Mouse (Mus musculus) G1E (cell line): Measurements from ENCODE around the gene Dlk1. TPM values are rescaled to one million over a fixed set of nuclear protein-coding genes. Genes with fewer than 3 reads are reported as not detected.
A peak's percentile ranks its signal among the peaks of the same experiment; 100 is the strongest.
"Not testable (repeated sequence)": the region's sequence is repeated elsewhere in the genome, so short reads cannot be mapped to it uniquely, and the experiment has no call there.

Experiments used
- ATAC-seq: 2 replicates; pipeline ENCODE4 v1.8.0; 2016; ENCODE audit warnings: mild to moderate bottlenecking; ENCODE audit not compliant: insufficient number of reproducible peaks, poor library complexity, low FRiP score, severe bottlenecking; ENCODE audit errors: extremely low read depth
- DNase-seq: peaks from one replicate; pipeline ENCODE4 v3.0.0; 2012; ENCODE audit warnings: low spot score
- H3K27me3 ChIP-seq: 2 replicates; pipeline ENCODE4 v1.6.1; 2012; ENCODE audit warnings: mild to moderate bottlenecking, low read length, inconsistent platforms; ENCODE audit not compliant: insufficient read depth
- H3K36me3 ChIP-seq: replicated peaks from 2 replicates; pipeline ENCODE3; 2012; ENCODE audit warnings: mild to moderate bottlenecking, inconsistent platforms
- H3K4me1 ChIP-seq: 2 replicates; pipeline ENCODE4 v1.6.1; 2012; ENCODE audit warnings: low read depth, low read length, inconsistent platforms, mixed read lengths; ENCODE audit not compliant: insufficient read depth
- H3K4me3 ChIP-seq: 2 replicates; pipeline ENCODE4 v1.5.1; 2012; ENCODE audit warnings: low read depth, mild to moderate bottlenecking, inconsistent platforms, low read length, moderate library complexity, mixed read lengths
- H3K9me3 ChIP-seq: replicated peaks from 2 replicates; pipeline ENCODE4 v1.6.1; 2012; ENCODE audit warnings: inconsistent platforms
- CTCF ChIP-seq: IDR thresholded peaks from 2 replicates; pipeline ENCODE4 v1.5.1; 2012; ENCODE audit warnings: low read depth, low read length, inconsistent platforms, mixed read lengths
- GATA1 ChIP-seq: IDR thresholded peaks from 2 replicates; pipeline ENCODE4 v1.6.1; 2012; ENCODE audit warnings: borderline replicate concordance, low read length, inconsistent platforms, mixed read lengths
- GATA2 ChIP-seq: IDR thresholded peaks from 2 replicates; pipeline ENCODE4 v1.6.1; 2012; ENCODE audit warnings: low read depth, low read length, inconsistent platforms, borderline replicate concordance
- POLR2AphosphoS5 ChIP-seq: IDR thresholded peaks from 2 replicates; pipeline ENCODE4 v1.6.1; 2012; ENCODE audit warnings: low read depth, low read length, inconsistent platforms; ENCODE audit not compliant: insufficient replicate concordance
- TAL1 ChIP-seq: conservative IDR thresholded peaks from 2 replicates; pipeline ENCODE4 v1.6.1; 2012; ENCODE audit warnings: low read depth, low read length, inconsistent platforms, mixed read lengths
- polyA plus RNA-seq: library from polyadenylated mRNA; stranded (reverse); fragments of >175 nt; gene quantifications from 2 replicates; pipeline ENCODE4 v1.2.3, GENCODE M21; 2012
- total RNA-seq, 2 experiments: library from RNA; stranded (forward) in 1 of 2; stranded (reverse) in 1 of 2; fragments of 200-1000 nt in 1 of 2; fragments of >200 nt in 1 of 2; fragmentation: Nextera tagmentation in 1 of 2; gene quantifications; 2 replicates each; pipeline ENCODE4 v1.2.3; 2014 to 2017

Gene Dlk1
- total and polyA plus RNA-seq, 3 experiments = 0.76 TPM; not detected in 2

GRCm38 (mm10) chr12:109454137-109454536, 1.5 kb downstream of the Dlk1 start:
- DNase-seq (no peak), ATAC-seq (no peak)
- H3K27me3 ChIP-seq = no peaks in the 10 kb centered on the region; the same call in 1 of the 2 replicates
- peaks cover 95% of the 10 kb centered on the region for H3K9me3 ChIP-seq
- no peak for TF ChIP-seq TAL1
- no peak for TF ChIP-seq GATA1
- TF ChIP-seq POLR2AphosphoS5 = no peak
- no peak for TF ChIP-seq GATA2
- TF ChIP-seq CTCF = no peak
- H3K4me3 ChIP-seq = no peak overlapping the region
- H3K4me1 ChIP-seq = no peaks in the 10 kb centered on the region
- no peaks in the 10 kb centered on the region for H3K36me3 ChIP-seq

GRCm38 (mm10) chr12:109456531-109457202, 4.0 kb downstream of the Dlk1 start:
- Histone ChIP-seq H3K36me3 (no peaks in the 10 kb centered on the region), H3K9me3 (peaks cover 96% of the 10 kb centered on the region), H3K4me3 (no peak overlapping the region), H3K4me1 (no peaks in the 10 kb centered on the region), H3K27me3 (no peaks in the 10 kb centered on the region; the same call in 1 of the 2 replicates)
- DNase-seq (no peak), ATAC-seq (no peak)
- TF ChIP-seq CTCF (no peak), GATA1 (no peak), POLR2AphosphoS5 (no peak), TAL1 (no peak), GATA2 (no peak)

GRCm38 (mm10) chr12:109457836-109458235, 5.2 kb downstream of the Dlk1 start:
- TF ChIP-seq TAL1 = no peak
- no peak for TF ChIP-seq GATA2
- TF ChIP-seq POLR2AphosphoS5 = no peak
- no peak for TF ChIP-seq GATA1
- no peak for TF ChIP-seq CTCF
- Histone ChIP-seq H3K27me3 (no peaks in the 10 kb centered on the region; the same call in 1 of the 2 replicates), H3K4me3 (no peak overlapping the region), H3K9me3 (peaks cover 96% of the 10 kb centered on the region), H3K4me1 (no peaks in the 10 kb centered on the region), H3K36me3 (no peaks in the 10 kb centered on the region)
- DNase-seq (no peak), ATAC-seq (no peak)

- Histone ChIP-seq H3K4me3 (no peak overlapping the region), H3K27me3 (no peaks in the 10 kb centered on the region), H3K36me3 (no peaks in the 10 kb centered on the region), H3K4me1 (no peaks in the 10 kb centered on the region), H3K9me3 (peaks cover 95% of the 10 kb centered on the region)
- TF ChIP-seq GATA1 = no peak
- TF ChIP-seq CTCF = no peak
- TF ChIP-seq GATA2 = no peak
- no peak for DNase-seq
- ATAC-seq = no peak
Observed at GRCm38 (mm10) chr12:109458896-109459295, 6.3 kb downstream of the Dlk1 start.

- Histone ChIP-seq H3K9me3 (peaks cover 95% of the 10 kb centered on the region), H3K4me1 (no peaks in the 10 kb centered on the region), H3K27me3 (no peaks in the 10 kb centered on the region), H3K36me3 (no peaks in the 10 kb centered on the region), H3K4me3 (peak overlapping the region; percentile 47; the same call in 1 of the 2 replicates)
- ATAC-seq (no peak), DNase-seq (no peak)
- TF ChIP-seq CTCF (no peak), GATA2 (no peak), TAL1 (no peak), POLR2AphosphoS5 (no peak), GATA1 (no peak)
Observed at GRCm38 (mm10) chr12:109459481-109460401, 7.1 kb downstream of the Dlk1 start.

- no peaks in the 10 kb centered on the region for H3K36me3 ChIP-seq
- H3K9me3 ChIP-seq = peaks cover 91% of the 10 kb centered on the region
- TF ChIP-seq CTCF (no peak), TAL1 (no peak), GATA2 (no peak), GATA1 (no peak), POLR2AphosphoS5 (no peak)
- H3K27me3 ChIP-seq = no peaks in the 10 kb centered on the region
- no peak overlapping the region for H3K4me3 ChIP-seq
- no peak for ATAC-seq
- no peak for DNase-seq
- H3K4me1 ChIP-seq = no peaks in the 10 kb centered on the region
Observed at GRCm38 (mm10) chr12:109462594-109462993, 10.0 kb downstream of the Dlk1 start.

- H3K27me3 ChIP-seq, DNase-seq, ATAC-seq, H3K36me3 ChIP-seq, H3K4me1 ChIP-seq, H3K4me3 ChIP-seq: not testable (repeated sequence)
- peaks cover 90% of the 10 kb centered on the region for H3K9me3 ChIP-seq
Observed at GRCm38 (mm10) chr12:109467417-109467816, 14.8 kb downstream of the Dlk1 start.
